30 mouse cellular contexts compared by ENCODE assay signal in genomic region chr2:57072452-57072851, GRCm38 (mm10). TPM values are rescaled to one million over a fixed set of nuclear protein-coding genes. Genes with fewer than 3 reads are reported as not detected.
A peak's percentile ranks its signal among the peaks of the same experiment; 100 is the strongest.
DNase-seq lines count a peak whose midpoint lies in the region; ATAC-seq lines count a peak whose summit lies in the region.
"Had no signal": no experiment of that assay in that cellular context is flagged by ENCODE, and none has a peak within 500 bp of the region (broad histone marks: within the 10 kb centered on the region; RNA-seq: fewer than 3 reads in every experiment).

No protein-coding gene starts in this region.

- H3K9me3 ChIP-seq in heart, embryonic 12.5 days (replicated peaks): no peaks in the 10 kb centered on the region
- H3K9me3 ChIP-seq: embryonic facial prominence, embryonic 13.5 days; embryonic facial prominence, embryonic 15.5 days; forebrain, embryonic 10.5 days; forebrain, embryonic 12.5 days; G1E had no signal

- no peak overlapping the region for H3K9ac ChIP-seq in heart, embryonic 12.5 days
- H3K9ac ChIP-seq: embryonic facial prominence, embryonic 13.5 days; embryonic facial prominence, embryonic 15.5 days; forebrain, embryonic 12.5 days had no signal

- DNase-seq in frontal cortex, postnatal 10 days (ENCODE audit: low spot score in 2 of 2): no peak
- peak; percentile 39 for DNase-seq in heart, adult 11 months
- DNase-seq in right cerebral cortex, adult 2 months (ENCODE audit: low spot score in 2 of 2): peak; percentile 13 to 15
- DNase-seq in right cerebral cortex, postnatal 4 days: no peak
- peak; percentile 45 for DNase-seq in brain, adult 2 months (ENCODE audit: low read depth, low spot score)
- DNase-seq in ovary, postnatal 36 days (ENCODE audit: low spot score): no peak
- DNase-seq: adrenal gland, adult 8-10 months; adrenal gland, postnatal 14 days; adrenal gland, postnatal 36 days; B cell, adult 2 months; cerebellum, adult 11 months; cerebellum, adult 18-20 months; cerebellum, adult 8-10 months; cerebellum, adult 9-11 months; cerebellum, postnatal 14 days; cerebellum, postnatal 36 days; embryo, embryonic 11 days had no signal

- no peak overlapping the region for H3K4me2 ChIP-seq in heart, embryonic 12.5 days
- H3K4me2 ChIP-seq: embryonic facial prominence, embryonic 13.5 days; embryonic facial prominence, embryonic 15.5 days; forebrain, embryonic 12.5 days had no signal

- H3K4me3 ChIP-seq in heart, embryonic 12.5 days: no peak overlapping the region
- H3K4me3 ChIP-seq: embryonic facial prominence, embryonic 13.5 days; embryonic facial prominence, embryonic 15.5 days; erythroblast, embryonic 14.5 days; forebrain, embryonic 10.5 days; forebrain, embryonic 12.5 days had no signal

- ATAC-seq in frontal cortex, adult (ENCODE audit: low TSS enrichment): peak; percentile 93
- no peak for ATAC-seq in heart, embryonic 12.5 days (ENCODE audit: insufficient number of reproducible peaks, low FRiP score)
- ATAC-seq: activated CD4-positive, CD25-positive, alpha-beta regulatory T cell, adult 4 months; CD4-positive, CD25-positive, alpha-beta regulatory T cell, adult 4 months; forebrain, embryonic 14.5 days; Patski had no signal

- H3K27me3 ChIP-seq in heart, embryonic 12.5 days (replicated peaks): no peaks in the 10 kb centered on the region
- H3K27me3 ChIP-seq: CH12.LX; embryonic facial prominence, embryonic 13.5 days; embryonic facial prominence, embryonic 15.5 days; forebrain, embryonic 12.5 days had no signal

- H3K4me1 ChIP-seq in heart, embryonic 12.5 days (replicated peaks): no peaks in the 10 kb centered on the region
- H3K4me1 ChIP-seq: embryonic facial prominence, embryonic 13.5 days; embryonic facial prominence, embryonic 15.5 days had no signal

- no peak overlapping the region for H3K27ac ChIP-seq in heart, embryonic 12.5 days (ENCODE audit: poor library complexity, severe bottlenecking)
- H3K27ac ChIP-seq: embryonic facial prominence, embryonic 13.5 days; embryonic facial prominence, embryonic 15.5 days; forebrain, embryonic 10.5 days; forebrain, embryonic 12.5 days had no signal

- WGBS in heart, embryonic 12.5 days: 66% methylated on average over 9 of the region's 9 CpGs

- no peaks in the 10 kb centered on the region for H3K36me3 ChIP-seq in heart, embryonic 12.5 days
- H3K36me3 ChIP-seq: embryonic facial prominence, embryonic 13.5 days; embryonic facial prominence, embryonic 15.5 days; forebrain, embryonic 10.5 days; forebrain, embryonic 12.5 days; G1E had no signal

RNA-seq across cellular contexts. Expression of gene Nr4a2, which starts 51.4 kb away (rescaled TPM):
- 3.5 and 3.8 TPM in 2 replicates for polyA plus RNA-seq in heart, embryonic 12.5 days (2016; fragmentation: Nextera tagmentation; extraction: Ambion mirVana)

Comparison
In these comparisons a context has a peak if more than half of its experiments do, and no peak if none do; other contexts are left out.
1. DNase-seq: peak in heart, adult 11 months (single experiment), right cerebral cortex, adult 2 months (2 of 2) and brain, adult 2 months (single experiment); none in frontal cortex, postnatal 10 days (0 of 2), right cerebral cortex, postnatal 4 days (single experiment) and ovary, postnatal 36 days (single experiment).